Mouse (Mus musculus) megakaryocyte-erythroid progenitor cell, adult 5 weeks (primary cell): Measurements from ENCODE around the gene 1700029J07Rik. TPM values are rescaled to one million over a fixed set of nuclear protein-coding genes. Genes with fewer than 3 reads are reported as not detected.

Experiments
- polyA plus RNA-seq: library from polyadenylated mRNA; stranded (reverse); fragments of >175 nt; gene quantifications from 2 replicates; pipeline ENCODE4 v1.2.3, GENCODE M21; 2012

1700029J07Rik gene
- 0.16 and 0.17 TPM in 2 replicates for polyA plus RNA-seq

GRCm38 (mm10) chr8:45975126-45975836 lies at the start of gene 1700029J07Rik, which contains the start of gene Ufsp2:
1700029J07Rik (minus strand) TSS chr8:45975252.
Ufsp2 (plus strand) TSS chr8:45975528.

GRCm38 (mm10) chr8:46005596-46005995 lies 30.5 kb upstream of the 1700029J07Rik start, which contains the start of gene Ankrd37:
Ankrd37 (minus strand) TSS chr8:46005707.

GRCm38 (mm10) chr8:45999138-45999783 lies 24.2 kb upstream of the 1700029J07Rik start, which contains the start of gene Lrp2bp:
Lrp2bp (plus strand) TSS chr8:45999303.

GRCm38 (mm10) chr8:45934582-45935014 lies 40.5 kb downstream of the 1700029J07Rik start, which contains the start of gene Ccdc110:
Ccdc110 (plus strand) TSS chr8:45934619.

Other genes starting within 250 kb of the 1700029J07Rik start
- not detected in 2 replicates for gene Pdlim3, start 89.8 kb downstream of the 1700029J07Rik start, polyA plus RNA-seq
- gene Ccdc110, start 40.6 kb downstream of the 1700029J07Rik start, polyA plus RNA-seq, result not detected in 2 replicates
- gene Ufsp2, start 276 bp upstream of the 1700029J07Rik start, polyA plus RNA-seq, result 2.3 and 3.9 TPM in 2 replicates
- not detected in 2 replicates for gene Lrp2bp, start 24.1 kb upstream of the 1700029J07Rik start, polyA plus RNA-seq
- gene Ankrd37, start 30.5 kb upstream of the 1700029J07Rik start, polyA plus RNA-seq, result 1.2 and 1.9 TPM in 2 replicates
- 0.61 and 1.3 TPM in 2 replicates for gene Cfap97, start 176.5 kb upstream of the 1700029J07Rik start, polyA plus RNA-seq
- gene Snx25, start 176.9 kb upstream of the 1700029J07Rik start, polyA plus RNA-seq, result 4.7 and 6.6 TPM in 2 replicates
- gene Slc25a4, start 236.0 kb upstream of the 1700029J07Rik start, polyA plus RNA-seq, result 41.5 and 46.2 TPM in 2 replicates